Mouse (Mus musculus): ENCODE data around the gene Calhm6. TPM values are rescaled to one million over a fixed set of nuclear protein-coding genes. Genes with fewer than 3 reads are reported as not detected.
A peak's percentile ranks its signal among the peaks of the same experiment; 100 is the strongest.

Gene Calhm6
- polyA plus RNA-seq, 1 experiment from 2014 or later = 1.1 TPM

DNA sequence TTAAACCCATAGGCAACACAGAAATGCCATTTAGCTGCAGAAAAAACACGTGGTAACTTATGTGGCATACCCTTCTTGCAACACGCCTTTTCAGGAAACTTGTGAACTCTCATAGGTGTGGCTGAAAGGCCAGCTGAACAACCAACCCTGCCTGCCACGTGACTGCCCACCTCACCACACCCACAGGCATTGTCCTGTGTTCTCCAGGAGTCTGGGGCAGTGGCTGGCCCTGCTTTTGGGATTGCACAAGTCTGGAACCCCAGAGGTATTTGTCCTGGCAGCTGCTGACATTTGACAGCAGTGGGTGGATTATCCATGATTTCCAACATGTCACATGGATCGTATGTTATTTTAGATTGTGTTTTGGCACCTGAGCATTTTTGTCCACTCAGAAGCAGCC, 12.0 kb upstream of the Calhm6 start:
- Histone ChIP-seq H3K9ac (replicated peaks) (no peak overlapping the region), H3K4me2 (no peak overlapping the region), H3K36me3 (no peaks in the 10 kb centered on the region), H3K4me1 (no peaks in the 10 kb centered on the region), H3K4me3 (replicated peaks) (no peak overlapping the region), H3K9me3 (replicated peaks) (no peaks in the 10 kb centered on the region), H3K27me3 (replicated peaks) (no peaks in the 10 kb centered on the region), H3K27ac (replicated peaks) (no peak overlapping the region)
- ATAC-seq (ENCODE audit: low FRiP score) = no peak
- 74% methylated on average over 4 of the region's 4 CpGs for WGBS

DNA sequence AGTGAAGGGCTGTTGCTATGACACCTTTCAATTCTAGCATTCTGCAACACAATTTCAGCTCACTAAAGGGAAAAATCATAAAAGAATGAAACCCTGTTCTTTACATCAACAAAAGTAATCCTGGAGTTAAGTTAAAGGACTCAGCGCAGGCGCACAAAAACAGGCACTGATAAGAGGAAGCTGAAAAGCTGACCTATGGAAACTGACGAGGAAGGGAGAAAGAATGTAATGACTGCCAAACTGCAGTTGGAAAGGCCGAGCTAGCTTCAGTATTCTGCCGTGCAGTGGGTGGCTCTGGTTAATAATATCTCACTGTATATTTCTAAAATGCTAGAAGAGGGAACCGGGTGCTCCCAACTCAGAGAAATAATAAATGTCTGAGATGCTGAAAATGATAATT, 10.2 kb upstream of the Calhm6 start:
- H3K4me3 ChIP-seq (replicated peaks) = no peak overlapping the region
- no peak overlapping the region for H3K9ac ChIP-seq (replicated peaks)
- H3K36me3 ChIP-seq = no peaks in the 10 kb centered on the region
- no peaks in the 10 kb centered on the region for H3K27me3 ChIP-seq (replicated peaks)
- H3K27ac ChIP-seq (replicated peaks) = no peak overlapping the region
- no peaks in the 10 kb centered on the region for H3K9me3 ChIP-seq (replicated peaks)
- WGBS = 77% methylated on average over 6 of the region's 6 CpGs
- no peak overlapping the region for H3K4me2 ChIP-seq
- ATAC-seq (ENCODE audit: low FRiP score) = no peak
- H3K4me1 ChIP-seq = no peaks in the 10 kb centered on the region

DNA sequence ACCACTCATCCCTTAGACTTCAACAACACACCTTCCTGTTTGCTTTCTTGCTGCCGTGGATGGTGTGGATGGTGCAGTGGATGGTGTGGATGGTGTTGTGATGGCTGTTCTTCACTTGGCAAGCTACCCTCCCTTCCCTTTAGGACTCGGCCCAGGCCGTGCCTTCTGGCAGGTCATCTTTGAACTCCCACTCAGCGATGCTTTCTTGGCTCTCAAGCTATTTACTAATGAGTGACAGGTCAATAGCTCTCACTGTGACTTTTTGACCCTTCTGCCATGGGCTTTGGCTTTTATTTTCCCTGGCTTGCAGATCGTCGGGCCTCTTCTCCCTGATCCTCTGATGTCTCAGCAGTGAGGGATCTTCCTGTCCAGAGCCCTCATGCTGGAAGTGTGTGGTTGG, 8.6 kb upstream of the Calhm6 start:
- H3K4me2 ChIP-seq = no peak overlapping the region
- no peak for ATAC-seq (ENCODE audit: low FRiP score)
- 33% methylated on average over 6 of the region's 6 CpGs for WGBS
- no peaks in the 10 kb centered on the region for H3K27me3 ChIP-seq (replicated peaks)
- H3K27ac ChIP-seq (replicated peaks) = no peak overlapping the region
- no peaks in the 10 kb centered on the region for H3K36me3 ChIP-seq
- H3K4me1 ChIP-seq = no peaks in the 10 kb centered on the region
- H3K9ac ChIP-seq (replicated peaks) = no peak overlapping the region
- H3K9me3 ChIP-seq (replicated peaks) = no peaks in the 10 kb centered on the region
- H3K4me3 ChIP-seq (replicated peaks) = no peak overlapping the region

DNA sequence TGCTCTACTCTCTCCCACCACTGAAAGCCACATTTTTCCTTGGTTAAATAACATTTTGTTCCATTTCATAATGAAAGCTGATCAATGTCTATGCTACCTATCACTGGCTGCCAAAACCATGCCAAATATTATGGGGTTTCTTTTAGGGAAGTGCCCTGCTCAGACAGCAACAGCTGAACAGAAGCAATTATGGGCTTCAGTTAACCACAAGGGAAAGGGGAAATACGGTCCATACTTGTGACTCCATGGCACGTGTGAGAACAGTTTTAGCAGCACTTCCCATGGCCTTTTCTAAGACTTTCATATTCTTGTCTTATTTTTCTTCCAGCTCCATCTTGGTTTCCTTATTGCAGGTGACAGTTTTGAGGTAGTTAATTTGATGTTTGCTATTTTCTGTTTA, 3.6 kb upstream of the Calhm6 start:
- no peaks in the 10 kb centered on the region for H3K9me3 ChIP-seq (replicated peaks)
- 86% methylated on average over 2 of the region's 2 CpGs for WGBS
- H3K4me1 ChIP-seq = peaks cover 9% of the 10 kb centered on the region; the same call in 1 of the 2 replicates
- no peaks in the 10 kb centered on the region for H3K27me3 ChIP-seq (replicated peaks)
- no peak overlapping the region for H3K4me3 ChIP-seq (replicated peaks)
- no peaks in the 10 kb centered on the region for H3K36me3 ChIP-seq
- H3K9ac ChIP-seq (replicated peaks) = no peak overlapping the region
- no peak overlapping the region for H3K4me2 ChIP-seq
- H3K27ac ChIP-seq (replicated peaks) = no peak overlapping the region
- ATAC-seq (ENCODE audit: low FRiP score) = no peak

DNA sequence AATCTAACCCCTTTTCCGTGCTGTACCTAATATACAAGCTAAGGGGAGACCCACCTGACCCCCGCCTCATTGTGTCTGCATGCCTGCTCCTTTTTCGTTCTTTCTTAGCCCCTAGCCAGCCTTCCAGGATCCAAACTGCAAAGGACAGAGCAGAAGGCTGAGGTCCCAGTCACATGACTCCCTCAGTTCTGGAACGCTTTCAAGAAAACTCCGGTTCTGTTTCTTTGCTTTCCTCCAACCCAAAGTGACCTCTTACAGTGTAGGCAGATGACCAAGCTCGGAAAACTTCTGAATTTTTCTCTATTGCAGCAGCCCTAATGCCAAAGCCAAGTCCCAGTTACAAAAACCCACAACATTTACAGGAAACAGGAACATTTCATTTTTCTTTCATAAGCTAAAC, 607 bp upstream of the Calhm6 start:
- 81% methylated on average over 6 of the region's 6 CpGs for WGBS
- Histone ChIP-seq H3K36me3 (no peaks in the 10 kb centered on the region), H3K27ac (replicated peaks) (no peak overlapping the region), H3K4me3 (replicated peaks) (no peak overlapping the region), H3K27me3 (replicated peaks) (no peaks in the 10 kb centered on the region), H3K4me1 (peaks cover 9% of the 10 kb centered on the region; the same call in 1 of the 2 replicates), H3K4me2 (no peak overlapping the region), H3K9me3 (replicated peaks) (no peaks in the 10 kb centered on the region), H3K9ac (replicated peaks) (no peak overlapping the region)
- no peak for ATAC-seq (ENCODE audit: low FRiP score)

DNA sequence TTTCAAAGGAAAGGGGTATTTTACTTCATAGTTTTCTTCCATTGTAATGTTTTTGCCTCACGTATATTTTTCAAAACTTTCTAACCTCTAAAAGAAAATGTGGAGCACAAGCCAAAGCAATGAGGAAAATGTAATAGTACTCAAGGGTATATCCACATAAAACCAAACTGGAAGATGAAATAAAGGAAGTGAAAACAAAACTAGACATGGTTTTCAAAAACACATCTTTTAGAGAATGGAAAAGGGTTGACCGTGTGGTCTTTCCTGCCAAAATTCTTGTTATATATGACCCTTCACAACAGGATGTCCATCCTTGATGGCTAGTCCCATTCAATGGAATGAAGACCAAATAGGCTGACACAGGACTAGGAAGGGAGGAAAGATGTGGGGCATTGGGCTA, 9.4 kb downstream of the Calhm6 start:
- ATAC-seq (ENCODE audit: low FRiP score) = no peak
- no peaks in the 10 kb centered on the region for H3K9me3 ChIP-seq (replicated peaks)
- H3K36me3 ChIP-seq = no peaks in the 10 kb centered on the region
- H3K9ac ChIP-seq (replicated peaks) = no peak overlapping the region
- H3K27me3 ChIP-seq (replicated peaks) = no peaks in the 10 kb centered on the region
- no peak overlapping the region for H3K27ac ChIP-seq (replicated peaks)
- 90% methylated on average over 2 of the region's 2 CpGs for WGBS
- no peaks in the 10 kb centered on the region for H3K4me1 ChIP-seq
- no peak overlapping the region for H3K4me2 ChIP-seq
- no peak overlapping the region for H3K4me3 ChIP-seq (replicated peaks)

DNA sequence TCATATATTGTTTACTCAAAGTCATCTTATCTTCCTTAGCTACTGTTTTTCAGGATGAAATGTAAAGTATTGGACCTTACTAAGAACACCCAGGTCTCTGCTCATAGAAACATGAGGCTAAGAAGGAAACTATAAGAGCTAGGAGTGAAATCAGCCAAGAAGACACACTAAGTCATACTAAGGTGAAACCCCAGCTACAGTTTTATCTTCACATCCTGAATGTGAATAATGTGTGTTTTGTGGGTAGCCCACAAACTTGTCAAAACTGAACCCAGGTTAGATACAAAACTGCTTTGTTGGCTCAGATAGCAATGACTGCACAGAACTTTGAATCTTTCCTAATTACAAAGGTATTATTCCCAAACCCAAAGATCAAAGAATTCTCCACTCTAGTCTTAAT, 10.0 kb downstream of the Calhm6 start:
- Histone ChIP-seq H3K27ac (replicated peaks) (no peak overlapping the region), H3K9me3 (replicated peaks) (no peaks in the 10 kb centered on the region), H3K36me3 (no peaks in the 10 kb centered on the region), H3K27me3 (replicated peaks) (no peaks in the 10 kb centered on the region), H3K4me2 (no peak overlapping the region), H3K9ac (replicated peaks) (no peak overlapping the region), H3K4me3 (replicated peaks) (no peak overlapping the region), H3K4me1 (no peaks in the 10 kb centered on the region)
- no peak for ATAC-seq (ENCODE audit: low FRiP score)

DNA sequence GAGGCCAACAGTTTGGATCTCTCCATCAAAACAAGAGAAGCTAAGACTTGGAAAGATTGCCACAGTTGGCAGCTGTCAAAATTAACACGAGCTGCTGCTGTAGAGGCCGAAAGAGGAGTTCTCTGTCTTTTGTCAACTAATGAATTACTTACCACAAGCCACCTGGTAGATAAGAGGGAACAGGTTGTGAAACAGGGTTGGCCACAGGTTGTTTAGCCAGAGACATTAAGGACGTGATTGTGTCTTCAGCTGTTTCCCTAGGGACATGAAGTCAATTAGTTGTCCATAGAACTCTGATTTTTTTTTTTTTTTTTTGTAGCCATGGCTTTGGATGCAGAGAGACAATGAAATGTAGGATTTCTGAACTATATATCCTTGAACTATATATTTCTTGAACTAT, 10.7 kb downstream of the Calhm6 start:
- 64% methylated on average over 3 of the region's 3 CpGs for WGBS
- no peaks in the 10 kb centered on the region for H3K9me3 ChIP-seq (replicated peaks)
- no peak overlapping the region for H3K9ac ChIP-seq (replicated peaks)
- no peaks in the 10 kb centered on the region for H3K27me3 ChIP-seq (replicated peaks)
- no peak overlapping the region for H3K27ac ChIP-seq (replicated peaks)
- no peak for ATAC-seq (ENCODE audit: low FRiP score)
- no peak overlapping the region for H3K4me2 ChIP-seq
- no peaks in the 10 kb centered on the region for H3K36me3 ChIP-seq
- H3K4me3 ChIP-seq (replicated peaks) = no peak overlapping the region
- H3K4me1 ChIP-seq = no peaks in the 10 kb centered on the region

DNA sequence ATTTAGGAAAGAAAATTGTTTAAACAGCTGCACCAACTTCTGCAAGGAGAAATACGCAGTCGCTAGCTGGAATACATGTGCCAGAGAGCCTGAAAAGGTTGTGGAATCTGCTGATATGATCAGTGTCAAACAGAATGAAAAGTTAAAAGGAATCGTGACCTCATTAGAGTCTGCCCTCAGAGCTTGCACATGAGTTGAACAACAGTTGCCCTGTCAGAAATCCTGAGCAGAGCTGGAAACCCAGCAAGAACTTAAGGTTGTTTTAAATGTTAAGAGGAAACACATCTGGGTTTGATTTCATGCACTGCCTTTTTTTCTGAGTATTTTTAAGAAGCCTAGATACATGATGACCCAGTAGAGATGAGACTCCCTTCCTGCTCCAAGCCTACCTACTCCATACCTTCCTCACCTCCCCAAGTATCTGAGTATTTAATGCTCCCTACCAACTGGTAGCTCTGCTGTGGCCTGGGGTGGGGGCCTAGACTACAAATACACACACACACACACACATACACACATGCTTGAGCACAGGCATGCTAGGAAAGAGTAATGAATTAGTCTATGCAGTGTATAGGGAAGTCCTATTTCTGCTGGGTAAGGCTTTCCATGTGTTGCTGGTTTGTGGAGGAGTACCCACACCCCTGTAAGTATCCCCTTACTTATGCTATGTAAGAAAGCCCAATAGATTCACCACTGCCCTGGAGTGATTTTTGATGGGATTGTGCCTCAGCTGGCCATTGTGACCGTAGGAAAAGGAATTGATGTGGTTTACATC, 15.6 kb downstream of the Calhm6 start:
- no peak for ATAC-seq (ENCODE audit: low FRiP score)
- 80% methylated on average over 4 of the region's 4 CpGs for WGBS
- no peaks in the 10 kb centered on the region for H3K36me3 ChIP-seq

DNA sequence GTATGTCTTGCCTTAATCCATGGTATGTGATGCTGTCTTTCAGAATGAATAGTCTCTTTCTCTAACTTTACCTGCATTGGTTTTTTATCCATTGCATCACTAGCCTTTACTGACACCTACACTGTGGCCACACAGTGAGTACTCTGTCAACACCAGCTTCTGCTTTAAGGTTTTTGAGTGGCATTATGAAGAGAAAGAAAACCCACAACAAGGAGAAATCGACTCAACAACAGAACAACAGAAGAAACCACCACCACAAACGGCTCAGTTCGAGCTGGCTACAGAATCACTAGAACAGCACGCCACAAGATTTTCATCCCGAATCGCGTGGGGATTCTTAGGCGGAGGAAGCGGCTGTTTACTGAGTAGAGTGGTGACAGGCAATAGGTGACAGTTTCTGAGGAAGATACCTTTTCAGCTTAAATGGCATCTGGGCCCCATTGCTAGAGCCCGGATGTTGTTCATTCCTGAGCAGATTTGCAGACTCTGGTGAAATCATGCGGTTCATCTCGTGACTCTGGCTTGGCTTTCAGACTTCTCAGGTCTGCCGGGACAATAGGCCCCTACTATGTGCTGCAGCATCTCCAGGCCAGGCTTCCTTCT, 16.8 kb downstream of the Calhm6 start:
- Histone ChIP-seq H3K9me3 (replicated peaks) (no peaks in the 10 kb centered on the region), H3K4me1 (no peaks in the 10 kb centered on the region), H3K4me2 (no peak overlapping the region), H3K4me3 (replicated peaks) (no peak overlapping the region), H3K9ac (replicated peaks) (no peak overlapping the region), H3K36me3 (no peaks in the 10 kb centered on the region), H3K27me3 (replicated peaks) (no peaks in the 10 kb centered on the region), H3K27ac (replicated peaks) (no peak overlapping the region)
- no peak for ATAC-seq (ENCODE audit: low FRiP score)
- 91% methylated on average over 13 of the region's 13 CpGs for WGBS

More for the DNA sequence above, 15.6 kb downstream of the Calhm6 start:
- H3K27ac ChIP-seq (replicated peaks) = no peak overlapping the region
- H3K9me3 ChIP-seq (replicated peaks) = no peaks in the 10 kb centered on the region
- no peak overlapping the region for H3K4me3 ChIP-seq (replicated peaks)
- no peaks in the 10 kb centered on the region for H3K27me3 ChIP-seq (replicated peaks)
- H3K4me1 ChIP-seq = no peaks in the 10 kb centered on the region
- H3K4me2 ChIP-seq = no peak overlapping the region
- no peak overlapping the region for H3K9ac ChIP-seq (replicated peaks)

DNA sequence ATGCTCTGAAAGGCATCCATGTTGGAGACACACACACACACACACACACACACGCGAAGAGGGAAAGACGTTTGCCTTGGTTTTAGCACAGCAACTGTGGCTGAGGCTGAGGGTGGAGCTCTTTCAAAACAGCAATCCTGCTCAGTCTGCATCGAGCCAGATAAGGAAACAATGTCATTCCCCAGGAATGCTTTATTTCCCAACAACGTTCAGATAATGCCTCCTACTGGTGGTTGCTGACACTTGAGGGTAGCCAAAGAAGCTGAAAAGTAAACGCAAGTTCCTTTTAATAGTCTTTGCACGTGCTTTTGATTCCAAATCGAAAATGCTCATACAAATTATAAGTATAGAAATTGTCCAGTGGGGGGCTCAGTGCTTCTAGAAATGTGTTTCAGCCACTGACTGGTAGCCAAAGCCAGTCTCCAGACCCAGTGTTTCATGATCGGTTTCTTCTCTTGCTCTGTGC, 31.3 kb downstream of the Calhm6 start, which contains the start of gene Calhm5:
TSS of gene Calhm5 (minus strand) at position 102 of the 466 bp plus-strand sequence.
- Histone ChIP-seq H3K4me1 (peaks cover 4% of the 10 kb centered on the region; the same call in 1 of the 2 replicates), H3K27me3 (replicated peaks) (no peaks in the 10 kb centered on the region), H3K9ac (replicated peaks) (peak within 1 kb of the TSS; percentile 23; the same call in 1 of the 2 replicates), H3K4me2 (peak within 1 kb of the TSS; percentile 54), H3K4me3 (replicated peaks) (peak within 1 kb of the TSS; percentile 30), H3K27ac (replicated peaks) (no peak within 1 kb of the TSS; the same call in 1 of the 2 replicates), H3K36me3 (no peaks in the 10 kb centered on the region), H3K9me3 (replicated peaks) (no peaks in the 10 kb centered on the region)
- peak; percentile 81 for ATAC-seq (ENCODE audit: low FRiP score)
- WGBS = 29% methylated on average over 9 of the region's 9 CpGs

DNA sequence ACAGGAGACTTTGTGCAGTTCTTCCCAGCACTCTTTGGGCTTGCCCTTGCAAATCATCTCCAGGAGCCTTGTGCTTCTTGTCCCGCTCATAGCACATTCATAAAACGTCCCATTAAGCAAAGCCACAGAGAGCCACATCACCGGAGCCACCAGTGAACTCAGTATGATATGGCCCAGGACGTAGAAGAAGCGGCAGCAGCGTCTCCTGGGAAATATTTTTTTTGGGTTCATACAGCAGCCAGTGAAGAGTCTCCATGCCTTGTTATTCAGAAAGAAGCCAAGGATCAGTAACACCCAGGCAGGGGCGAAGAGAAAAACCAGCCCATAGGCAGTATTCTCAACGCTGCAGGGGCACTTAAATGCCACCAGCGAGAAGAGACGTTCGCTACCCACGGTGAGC, 31.8 kb downstream of the Calhm6 start:
- Histone ChIP-seq H3K27me3 (replicated peaks) (no peaks in the 10 kb centered on the region), H3K9ac (replicated peaks) (peak overlapping the region; percentile 23; the same call in 1 of the 2 replicates), H3K4me3 (replicated peaks) (peak overlapping the region; percentile 30), H3K27ac (replicated peaks) (no peak overlapping the region; the same call in 1 of the 2 replicates), H3K36me3 (no peaks in the 10 kb centered on the region), H3K4me2 (peak overlapping the region; percentile 54), H3K4me1 (peaks cover 4% of the 10 kb centered on the region; the same call in 1 of the 2 replicates), H3K9me3 (replicated peaks) (no peaks in the 10 kb centered on the region)
- WGBS = 51% methylated on average over 12 of the region's 12 CpGs
- peak; percentile 32; the same call in 1 of the 2 replicates for ATAC-seq (ENCODE audit: low FRiP score)
